Mouse (Mus musculus): ENCODE data around the gene Lhx5. TPM values are rescaled to one million over a fixed set of nuclear protein-coding genes. Genes with fewer than 3 reads are reported as not detected.

Gene Lhx5
- not detected in 2 replicates for polyA plus RNA-seq (2015; fragmentation: Nextera tagmentation; extraction: Ambion mirVana)

- Histone ChIP-seq H3K4me2 (ENCODE audit: low read depth, low read length) (no peak within 1 kb of the TSS), H3K4me1 (ENCODE audit: insufficient read depth) (peaks cover 4% of the 10 kb centered on the region; the same call in 1 of the 2 replicates), H3K9me3 (ENCODE audit: low read length) (no peaks in the 10 kb centered on the region), H3K9ac (replicated peaks) (no peak within 1 kb of the TSS), H3K36me3 (replicated peaks; ENCODE audit: insufficient read depth, low read length) (no peaks in the 10 kb centered on the region), H3K27ac (ENCODE audit: low read depth) (no peak within 1 kb of the TSS), H3K4me3 (ENCODE audit: low read depth, low read length) (no peak within 1 kb of the TSS), H3K27me3 (ENCODE audit: insufficient read depth, low read length) (peaks cover 96% of the 10 kb centered on the region)
- TF ChIP-seq EP300 (IDR thresholded peaks at IDR 0.05; ENCODE audit: low read depth) = no peak
- TF ChIP-seq CTCF (IDR thresholded peaks at IDR 0.05; ENCODE audit: low read depth) = no peak
- ATAC-seq (no peak), DNase-seq (no peak)
- 2% methylated on average over 68 of the region's 69 CpGs for WGBS (ENCODE audit: insufficient replicate concordance)
Measured at GRCm38 (mm10) chr5:120431649-120432485, at the start of gene Lhx5. TSS of gene Lhx5 (plus strand) at chr5:120431699.

GRCm38 (mm10) chr5:120386361-120386760 is 45.1 kb upstream of the Lhx5 start:
- Histone ChIP-seq H3K27ac (ENCODE audit: low read depth) (no peak overlapping the region), H3K9ac (replicated peaks) (no peak overlapping the region), H3K4me2 (ENCODE audit: low read depth, low read length) (no peak overlapping the region), H3K27me3 (ENCODE audit: insufficient read depth, low read length) (no peaks in the 10 kb centered on the region), H3K9me3 (ENCODE audit: low read length) (no peaks in the 10 kb centered on the region), H3K36me3 (replicated peaks; ENCODE audit: insufficient read depth, low read length) (no peaks in the 10 kb centered on the region), H3K4me1 (ENCODE audit: insufficient read depth) (no peaks in the 10 kb centered on the region), H3K4me3 (ENCODE audit: low read depth, low read length) (no peak overlapping the region)
- 65% methylated on average over 4 of the region's 4 CpGs for WGBS (ENCODE audit: insufficient replicate concordance)
- ATAC-seq (no peak), DNase-seq (no peak)
- TF ChIP-seq EP300 (IDR thresholded peaks at IDR 0.05; ENCODE audit: low read depth) (no peak), CTCF (IDR thresholded peaks at IDR 0.05; ENCODE audit: low read depth) (no peak)

GRCm38 (mm10) chr5:120388765-120389164 is 42.7 kb upstream of the Lhx5 start:
- Histone ChIP-seq H3K4me2 (ENCODE audit: low read depth, low read length) (no peak overlapping the region), H3K4me1 (ENCODE audit: insufficient read depth) (no peaks in the 10 kb centered on the region), H3K36me3 (replicated peaks; ENCODE audit: insufficient read depth, low read length) (no peaks in the 10 kb centered on the region), H3K27me3 (ENCODE audit: insufficient read depth, low read length) (peaks cover 7% of the 10 kb centered on the region; the same call in 1 of the 2 replicates), H3K27ac (ENCODE audit: low read depth) (no peak overlapping the region), H3K9me3 (ENCODE audit: low read length) (no peaks in the 10 kb centered on the region), H3K9ac (replicated peaks) (no peak overlapping the region), H3K4me3 (ENCODE audit: low read depth, low read length) (no peak overlapping the region)
- TF ChIP-seq CTCF (IDR thresholded peaks at IDR 0.05; ENCODE audit: low read depth) (no peak), EP300 (IDR thresholded peaks at IDR 0.05; ENCODE audit: low read depth) (no peak)
- DNase-seq = no peak
- no peak for ATAC-seq
- 44% methylated on average over 9 of the region's 9 CpGs for WGBS (ENCODE audit: insufficient replicate concordance)

- no peak for TF ChIP-seq EP300 (IDR thresholded peaks at IDR 0.05; ENCODE audit: low read depth)
- TF ChIP-seq CTCF (IDR thresholded peaks at IDR 0.05; ENCODE audit: low read depth) = no peak
- Histone ChIP-seq H3K27ac (ENCODE audit: low read depth) (no peak overlapping the region), H3K36me3 (replicated peaks; ENCODE audit: insufficient read depth, low read length) (no peaks in the 10 kb centered on the region), H3K27me3 (ENCODE audit: insufficient read depth, low read length) (peaks cover 14% of the 10 kb centered on the region), H3K9ac (replicated peaks) (no peak overlapping the region), H3K4me1 (ENCODE audit: insufficient read depth) (no peaks in the 10 kb centered on the region), H3K9me3 (ENCODE audit: low read length) (no peaks in the 10 kb centered on the region), H3K4me3 (ENCODE audit: low read depth, low read length) (no peak overlapping the region), H3K4me2 (ENCODE audit: low read depth, low read length) (no peak overlapping the region)
- WGBS (ENCODE audit: insufficient replicate concordance) = 55% methylated on average over 2 of the region's 2 CpGs
- DNase-seq = no peak
- no peak for ATAC-seq
Measured at GRCm38 (mm10) chr5:120389973-120390372, 41.5 kb upstream of the Lhx5 start.

- TF ChIP-seq CTCF (IDR thresholded peaks at IDR 0.05; ENCODE audit: low read depth) = no peak
- no peak for TF ChIP-seq EP300 (IDR thresholded peaks at IDR 0.05; ENCODE audit: low read depth)
- DNase-seq (no peak), ATAC-seq (no peak)
- 22% methylated on average over 23 of the region's 25 CpGs for WGBS (ENCODE audit: insufficient replicate concordance)
- H3K4me1 ChIP-seq (ENCODE audit: insufficient read depth) = no peaks in the 10 kb centered on the region
- H3K36me3 ChIP-seq (replicated peaks; ENCODE audit: insufficient read depth, low read length) = no peaks in the 10 kb centered on the region
- H3K27ac ChIP-seq (ENCODE audit: low read depth) = no peak overlapping the region
- H3K9me3 ChIP-seq (ENCODE audit: low read length) = no peaks in the 10 kb centered on the region
- H3K27me3 ChIP-seq (ENCODE audit: insufficient read depth, low read length) = peaks cover 29% of the 10 kb centered on the region
- H3K4me2 ChIP-seq (ENCODE audit: low read depth, low read length) = no peak overlapping the region
- no peak overlapping the region for H3K9ac ChIP-seq (replicated peaks)
- no peak overlapping the region for H3K4me3 ChIP-seq (ENCODE audit: low read depth, low read length)
Measured at GRCm38 (mm10) chr5:120393871-120394667, 37.4 kb upstream of the Lhx5 start.

GRCm38 (mm10) chr5:120397988-120398387 is 33.5 kb upstream of the Lhx5 start:
- no peak overlapping the region for H3K9ac ChIP-seq (replicated peaks)

More at GRCm38 (mm10) chr5:120397988-120398387, 33.5 kb upstream of the Lhx5 start:
- H3K4me2 ChIP-seq (ENCODE audit: low read depth, low read length) = no peak overlapping the region
- WGBS (ENCODE audit: insufficient replicate concordance) = 3% methylated on average over 13 of the region's 13 CpGs
- DNase-seq (no peak), ATAC-seq (no peak)
- H3K27me3 ChIP-seq (ENCODE audit: insufficient read depth, low read length) = peaks cover 30% of the 10 kb centered on the region
- no peak for TF ChIP-seq CTCF (IDR thresholded peaks at IDR 0.05; ENCODE audit: low read depth)
- no peak for TF ChIP-seq EP300 (IDR thresholded peaks at IDR 0.05; ENCODE audit: low read depth)
- H3K27ac ChIP-seq (ENCODE audit: low read depth) = no peak overlapping the region
- no peak overlapping the region for H3K4me3 ChIP-seq (ENCODE audit: low read depth, low read length)
- H3K9me3 ChIP-seq (ENCODE audit: low read length) = no peaks in the 10 kb centered on the region
- no peaks in the 10 kb centered on the region for H3K4me1 ChIP-seq (ENCODE audit: insufficient read depth)
- no peaks in the 10 kb centered on the region for H3K36me3 ChIP-seq (replicated peaks; ENCODE audit: insufficient read depth, low read length)

Measured in liver, postnatal 0 days (tissue).